Mouse (Mus musculus): ENCODE data around the gene E4f1. TPM values are rescaled to one million over a fixed set of nuclear protein-coding genes. Genes with fewer than 3 reads are reported as not detected.
A peak's percentile ranks its signal among the peaks of the same experiment; 100 is the strongest.

The E4f1 gene
- polyA plus RNA-seq, 1 experiment from 2014 or later: 38.1 TPM

GRCm38 (mm10) chr17:24502208-24502607 is 32.1 kb upstream of the E4f1 start:
- H3K36me3 ChIP-seq (ENCODE audit: insufficient read depth, low read length): no peaks in the 10 kb centered on the region
- ATAC-seq (ENCODE audit: low FRiP score, low TSS enrichment): no peak
- no peak overlapping the region for H3K4me2 ChIP-seq (replicated peaks; ENCODE audit: low read depth, low read length)

GRCm38 (mm10) chr17:24496026-24496425 is 25.9 kb upstream of the E4f1 start:
- Histone ChIP-seq H3K4me3 (ENCODE audit: low read length) (no peak overlapping the region), H3K9ac (replicated peaks; ENCODE audit: low read length) (no peak overlapping the region)
- 93% methylated on average over 1 of the region's 1 CpGs for WGBS

More at GRCm38 (mm10) chr17:24502208-24502607, 32.1 kb upstream of the E4f1 start:
- WGBS: 39% methylated on average over 11 of the region's 11 CpGs
- H3K4me1 ChIP-seq (ENCODE audit: insufficient read depth, low read length): 0 out of 2 replicates have a peak, but pooled peaks cover 4% of the 10 kb centered on the region
- no peak overlapping the region for H3K9ac ChIP-seq (replicated peaks; ENCODE audit: low read length)
- no peak overlapping the region for H3K4me3 ChIP-seq (ENCODE audit: low read length)
- no peak overlapping the region for H3K27ac ChIP-seq (ENCODE audit: low read length)
- H3K27me3 ChIP-seq (ENCODE audit: insufficient read depth, low read length): no peaks in the 10 kb centered on the region
- H3K9me3 ChIP-seq (ENCODE audit: low read length): no peaks in the 10 kb centered on the region

GRCm38 (mm10) chr17:24495443-24495842 is 25.3 kb upstream of the E4f1 start:
- no peaks in the 10 kb centered on the region for H3K36me3 ChIP-seq (ENCODE audit: insufficient read depth, low read length)
- H3K4me1 ChIP-seq (ENCODE audit: insufficient read depth, low read length): no peaks in the 10 kb centered on the region
- no peak overlapping the region for H3K4me3 ChIP-seq (ENCODE audit: low read length)
- no peak overlapping the region for H3K9ac ChIP-seq (replicated peaks; ENCODE audit: low read length)
- H3K27ac ChIP-seq (ENCODE audit: low read length): no peak overlapping the region
- H3K9me3 ChIP-seq (ENCODE audit: low read length): no peaks in the 10 kb centered on the region
- no peaks in the 10 kb centered on the region; the same call in 1 of the 2 replicates for H3K27me3 ChIP-seq (ENCODE audit: insufficient read depth, low read length)
- ATAC-seq (ENCODE audit: low FRiP score, low TSS enrichment): no peak
- WGBS: 74% methylated on average over 3 of the region's 3 CpGs
- no peak overlapping the region for H3K4me2 ChIP-seq (replicated peaks; ENCODE audit: low read depth, low read length)

More at GRCm38 (mm10) chr17:24496026-24496425, 25.9 kb upstream of the E4f1 start:
- no peak for ATAC-seq (ENCODE audit: low FRiP score, low TSS enrichment)
- no peaks in the 10 kb centered on the region for H3K4me1 ChIP-seq (ENCODE audit: insufficient read depth, low read length)
- H3K9me3 ChIP-seq (ENCODE audit: low read length): no peaks in the 10 kb centered on the region
- no peak overlapping the region for H3K4me2 ChIP-seq (replicated peaks; ENCODE audit: low read depth, low read length)
- H3K36me3 ChIP-seq (ENCODE audit: insufficient read depth, low read length): no peaks in the 10 kb centered on the region
- H3K27me3 ChIP-seq (ENCODE audit: insufficient read depth, low read length): no peaks in the 10 kb centered on the region
- H3K27ac ChIP-seq (ENCODE audit: low read length): no peak overlapping the region

DNA sequence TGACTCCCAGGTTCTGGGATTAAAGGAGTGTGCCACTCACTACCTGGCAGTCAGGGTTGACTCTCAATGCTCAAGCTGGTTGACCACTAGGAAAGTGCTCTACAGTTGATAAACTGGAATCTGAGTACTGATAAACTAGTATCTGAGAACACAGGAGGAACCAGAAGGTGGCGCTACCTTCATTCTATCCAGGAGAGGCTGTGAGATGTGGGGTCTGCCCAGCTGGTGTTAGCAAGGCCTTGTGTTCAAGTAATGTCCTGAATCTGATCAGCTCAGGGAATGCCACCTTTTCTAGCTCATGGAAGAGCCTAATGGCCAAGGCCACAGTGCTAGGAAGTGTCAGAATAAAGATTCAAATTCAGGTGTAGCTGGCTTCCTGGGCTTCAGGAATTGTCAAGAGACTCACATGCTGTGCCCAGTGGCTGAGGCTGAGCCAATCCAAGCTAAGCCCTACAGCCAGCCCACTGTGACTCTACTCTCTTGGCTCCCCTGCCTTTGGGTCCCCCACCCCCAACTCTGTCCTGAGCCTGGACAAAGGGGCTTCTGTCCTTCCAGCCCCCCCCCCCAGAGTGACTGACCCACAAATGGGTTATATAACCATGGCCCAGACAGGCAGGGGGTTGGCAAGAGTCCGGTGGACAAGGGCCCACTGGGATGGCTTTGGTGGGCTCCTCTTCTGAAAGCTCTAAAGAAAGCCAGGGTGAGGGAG is 24.7 kb upstream of the E4f1 start:
- no peak for ATAC-seq (ENCODE audit: low FRiP score, low TSS enrichment)
- 46% methylated on average over 2 of the region's 2 CpGs for WGBS
- H3K4me3 ChIP-seq (ENCODE audit: low read length): no peak overlapping the region

GRCm38 (mm10) chr17:24490399-24490798 is 20.3 kb upstream of the E4f1 start:
- Histone ChIP-seq H3K4me1 (ENCODE audit: insufficient read depth, low read length) (peaks cover 8% of the 10 kb centered on the region), H3K27ac (ENCODE audit: low read length) (no peak overlapping the region), H3K9me3 (ENCODE audit: low read length) (no peaks in the 10 kb centered on the region), H3K4me2 (replicated peaks; ENCODE audit: low read depth, low read length) (no peak overlapping the region), H3K4me3 (ENCODE audit: low read length) (no peak overlapping the region), H3K36me3 (ENCODE audit: insufficient read depth, low read length) (no peaks in the 10 kb centered on the region), H3K9ac (replicated peaks; ENCODE audit: low read length) (no peak overlapping the region), H3K27me3 (ENCODE audit: insufficient read depth, low read length) (peaks cover 24% of the 10 kb centered on the region)
- WGBS: 70% methylated on average over 4 of the region's 4 CpGs
- ATAC-seq (ENCODE audit: low FRiP score, low TSS enrichment): no peak

More for the DNA sequence above, 24.7 kb upstream of the E4f1 start:
- Histone ChIP-seq H3K9me3 (ENCODE audit: low read length) (no peaks in the 10 kb centered on the region), H3K4me1 (ENCODE audit: insufficient read depth, low read length) (no peaks in the 10 kb centered on the region), H3K27me3 (ENCODE audit: insufficient read depth, low read length) (peaks cover 6% of the 10 kb centered on the region), H3K36me3 (ENCODE audit: insufficient read depth, low read length) (no peaks in the 10 kb centered on the region), H3K27ac (ENCODE audit: low read length) (no peak overlapping the region), H3K9ac (replicated peaks; ENCODE audit: low read length) (no peak overlapping the region), H3K4me2 (replicated peaks; ENCODE audit: low read depth, low read length) (no peak overlapping the region)

DNA sequence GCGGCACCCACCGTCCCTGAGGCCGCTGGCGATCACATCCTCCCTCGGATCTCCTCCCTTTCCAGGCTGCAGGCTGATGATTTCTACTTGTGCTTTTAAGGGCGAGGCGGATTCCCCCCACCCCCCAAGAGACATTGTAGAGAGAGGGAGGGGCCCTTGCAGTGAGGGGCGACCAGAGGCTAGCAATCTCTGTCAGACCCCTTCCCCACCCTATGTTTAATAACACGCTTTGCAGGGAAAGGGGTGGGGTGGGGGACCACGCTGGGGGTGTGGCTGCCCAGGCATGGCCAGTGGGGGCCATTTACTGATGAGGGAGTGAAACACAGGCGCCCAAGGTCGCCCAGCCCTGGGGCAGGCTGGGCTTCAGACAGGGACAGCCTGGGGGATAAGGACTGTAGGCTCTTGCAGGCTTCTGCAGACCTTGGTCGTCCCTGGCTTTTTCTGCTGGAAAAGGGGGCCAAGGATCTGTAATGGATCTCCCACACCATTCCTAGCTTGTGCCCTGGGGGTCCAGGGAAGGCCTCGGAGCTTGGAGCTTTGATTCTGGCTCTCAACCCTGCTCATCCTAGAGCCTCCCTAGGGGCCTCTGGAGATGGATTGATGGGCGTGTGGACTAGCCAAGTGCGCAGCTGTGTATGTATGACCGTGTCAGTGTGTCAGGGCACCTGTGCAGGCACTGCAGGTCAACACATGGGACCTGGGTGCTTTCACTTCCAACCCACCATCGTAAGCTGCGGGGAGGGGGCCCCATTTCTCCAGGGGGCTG is 19.3 kb upstream of the E4f1 start:
- Histone ChIP-seq H3K9ac (replicated peaks; ENCODE audit: low read length) (peak overlapping the region; percentile 80), H3K4me2 (replicated peaks; ENCODE audit: low read depth, low read length) (peak overlapping the region; percentile 98), H3K36me3 (ENCODE audit: insufficient read depth, low read length) (no peaks in the 10 kb centered on the region), H3K4me1 (ENCODE audit: insufficient read depth, low read length) (peaks cover 8% of the 10 kb centered on the region), H3K9me3 (ENCODE audit: low read length) (no peaks in the 10 kb centered on the region), H3K27me3 (ENCODE audit: insufficient read depth, low read length) (peaks cover 24% of the 10 kb centered on the region), H3K27ac (ENCODE audit: low read length) (no peak overlapping the region), H3K4me3 (ENCODE audit: low read length) (peak overlapping the region; percentile 71)
- 0 out of 2 replicates have a peak, but pooled peaks have one; percentile 7 for ATAC-seq (ENCODE audit: low FRiP score, low TSS enrichment)
- WGBS: 19% methylated on average over 19 of the region's 19 CpGs

GRCm38 (mm10) chr17:24488662-24489264 is 18.6 kb upstream of the E4f1 start:
- WGBS: under 1% methylated on average over 61 of the region's 81 CpGs
- Histone ChIP-seq H3K9ac (replicated peaks; ENCODE audit: low read length) (peak overlapping the region; percentile 80), H3K4me3 (ENCODE audit: low read length) (peak overlapping the region; percentile 71), H3K36me3 (ENCODE audit: insufficient read depth, low read length) (no peaks in the 10 kb centered on the region), H3K27ac (ENCODE audit: low read length) (no peak overlapping the region), H3K27me3 (ENCODE audit: insufficient read depth, low read length) (peaks cover 24% of the 10 kb centered on the region), H3K4me2 (replicated peaks; ENCODE audit: low read depth, low read length) (peak overlapping the region; percentile 98), H3K4me1 (ENCODE audit: insufficient read depth, low read length) (peaks cover 8% of the 10 kb centered on the region), H3K9me3 (ENCODE audit: low read length) (no peaks in the 10 kb centered on the region)
- peak; percentile 74 for ATAC-seq (ENCODE audit: low FRiP score, low TSS enrichment)

- H3K9me3 ChIP-seq (ENCODE audit: low read length): no peaks in the 10 kb centered on the region
- H3K27ac ChIP-seq (ENCODE audit: low read length): no peak within 1 kb of the TSS
- 1% methylated on average over 44 of the region's 45 CpGs for WGBS
- peak within 1 kb of the TSS; percentile 80 for H3K9ac ChIP-seq (replicated peaks; ENCODE audit: low read length)
- peak; percentile 68 for ATAC-seq (ENCODE audit: low FRiP score, low TSS enrichment)
- peak within 1 kb of the TSS; percentile 98 for H3K4me2 ChIP-seq (replicated peaks; ENCODE audit: low read depth, low read length)
- H3K27me3 ChIP-seq (ENCODE audit: insufficient read depth, low read length): peaks cover 24% of the 10 kb centered on the region
- H3K4me3 ChIP-seq (ENCODE audit: low read length): peak within 1 kb of the TSS; percentile 71
- no peaks in the 10 kb centered on the region for H3K36me3 ChIP-seq (ENCODE audit: insufficient read depth, low read length)
- H3K4me1 ChIP-seq (ENCODE audit: insufficient read depth, low read length): peaks cover 8% of the 10 kb centered on the region
These were observed 18.1 kb upstream of the E4f1 start, which contains the start of gene Caskin1 for GRCm38 (mm10) chr17:24488186-24488661. Gene Caskin1 (plus strand): TSS chr17:24488601.

GRCm38 (mm10) chr17:24485090-24485860 is 15.2 kb upstream of the E4f1 start:
- H3K4me3 ChIP-seq (ENCODE audit: low read length): no peak overlapping the region
- H3K9ac ChIP-seq (replicated peaks; ENCODE audit: low read length): no peak overlapping the region; the same call in 1 of the 2 replicates
- H3K9me3 ChIP-seq (ENCODE audit: low read length): no peaks in the 10 kb centered on the region
- no peak overlapping the region for H3K27ac ChIP-seq (ENCODE audit: low read length)
- H3K36me3 ChIP-seq (ENCODE audit: insufficient read depth, low read length): no peaks in the 10 kb centered on the region
- H3K4me1 ChIP-seq (ENCODE audit: insufficient read depth, low read length): peaks cover 8% of the 10 kb centered on the region
- peaks cover 23% of the 10 kb centered on the region for H3K27me3 ChIP-seq (ENCODE audit: insufficient read depth, low read length)
- H3K4me2 ChIP-seq (replicated peaks; ENCODE audit: low read depth, low read length): no peak overlapping the region
- ATAC-seq (ENCODE audit: low FRiP score, low TSS enrichment): no peak
- WGBS: 46% methylated on average over 11 of the region's 11 CpGs
